Mouse (Mus musculus) heart, adult 18-20 months (tissue): ENCODE data around the gene Gm43552. TPM values are rescaled to one million over a fixed set of nuclear protein-coding genes. Genes with fewer than 3 reads are reported as not detected.
A peak's percentile ranks its signal among the peaks of the same experiment; 100 is the strongest.
"Not testable (repeated sequence)": the region's sequence is repeated elsewhere in the genome, so short reads cannot be mapped to it uniquely, and the experiment has no call there.

Experiments used
- DNase-seq, 2 experiments: peaks; one replicate each; pipeline ENCODE4 v3.0.0; 2021 to 2022; ENCODE audit warnings: mixed read lengths in 1 of 2
- long read RNA-seq, 2 experiments: library from polyadenylated mRNA; stranded (forward); transcript quantifications; one replicate each; pipeline ENCODE4 v2.0.0; 2021
- total RNA-seq, 2 experiments: library from RNA; stranded (reverse); gene quantifications; 2 replicates each; pipeline ENCODE4 v1.2.3; 2021

Gm43552 gene
- 1 to 10 TPM in 1 of 2 experiments, not detected in 1; 4.0 TPM for total RNA-seq
- long read RNA-seq, experiment 1, result 0 reads
- long read RNA-seq, experiment 2, result 0 reads

DNA sequence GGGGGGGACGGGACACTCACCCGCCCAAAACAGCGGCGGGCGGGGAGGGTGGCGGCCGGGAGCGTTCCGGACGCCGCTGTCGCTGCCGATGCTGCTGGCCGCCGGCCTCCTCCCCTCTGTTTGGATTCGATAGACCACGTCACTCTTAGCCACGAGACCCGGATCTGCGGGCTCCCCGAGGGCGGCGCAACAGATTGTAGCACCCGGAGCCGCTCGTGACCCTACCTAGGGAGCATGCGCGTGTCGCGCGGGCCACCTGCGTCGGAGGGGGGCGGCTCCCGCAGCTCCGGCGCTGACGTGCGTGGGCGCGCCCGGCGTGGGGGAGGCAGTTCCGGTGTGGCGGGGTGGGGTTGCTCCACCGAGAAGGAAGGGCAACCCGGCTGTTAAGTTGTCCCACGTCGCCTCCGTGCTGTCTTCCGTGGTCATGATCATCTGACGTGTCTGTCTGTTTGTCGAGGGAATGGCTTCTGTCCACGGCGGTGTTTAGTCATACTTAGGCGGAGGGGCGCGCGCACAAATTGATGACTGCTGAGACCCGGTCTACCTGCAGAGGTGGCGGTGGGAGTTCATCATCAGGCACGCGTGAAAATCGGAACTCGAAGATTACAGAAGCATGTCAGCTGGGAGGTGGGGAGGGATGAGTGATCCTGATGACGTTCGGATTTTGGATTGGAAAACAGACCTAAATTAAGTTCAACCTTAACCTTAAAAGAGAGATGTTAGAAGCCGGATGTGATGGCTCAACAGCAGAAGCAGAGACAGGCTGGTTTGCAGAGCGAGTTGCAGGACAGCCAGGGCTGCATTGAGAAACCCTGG, at the start of gene Gm43552:
Gene Gm43552, minus strand, starts transcription at position 118 of the 816 bp plus-strand sequence.
- peak; percentile 95 to 99 for DNase-seq

DNA sequence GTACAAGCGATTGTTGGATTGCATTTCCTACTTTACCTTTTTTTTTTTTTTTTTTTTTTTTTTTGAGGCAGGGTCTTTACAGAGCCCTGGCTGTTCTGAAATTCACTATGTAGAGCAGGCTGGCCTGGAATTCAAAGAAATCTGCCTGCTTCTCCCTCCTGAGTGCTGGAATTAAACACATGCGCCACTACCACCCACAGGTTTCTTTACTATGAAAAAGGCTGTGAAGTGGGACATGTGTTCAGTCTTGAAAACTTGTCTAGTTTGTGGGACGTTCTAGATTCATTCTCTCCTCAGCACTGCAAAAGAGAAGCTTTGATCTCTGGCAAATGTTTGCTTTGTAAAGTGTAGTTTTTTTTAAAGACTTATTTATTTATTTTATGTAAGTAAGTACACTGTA, 49.3 kb upstream of the Gm43552 start:
- no peak for DNase-seq

- DNase-seq, result no peak
Measured at GRCm38 (mm10) chr5:65539786-65540185, 47.2 kb upstream of the Gm43552 start.

DNA sequence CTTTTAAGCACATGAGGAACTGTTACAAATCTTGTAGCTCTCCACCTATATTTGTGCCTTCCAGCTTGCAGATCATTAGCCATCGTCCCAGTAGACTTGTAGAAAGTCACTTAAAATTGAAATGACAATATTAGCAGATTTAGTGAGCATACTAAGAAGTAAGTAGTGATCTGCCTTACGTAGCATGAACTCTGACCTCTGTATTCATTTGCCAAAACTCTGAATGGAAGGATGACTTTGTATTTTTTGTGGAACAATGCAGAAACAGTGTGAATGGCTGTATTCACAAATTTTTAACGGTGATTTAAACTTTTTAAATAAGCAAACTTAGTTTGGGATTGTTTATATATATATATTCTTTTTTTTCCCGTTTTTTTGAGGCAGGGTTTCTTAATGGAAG, 46.2 kb upstream of the Gm43552 start:
- DNase-seq, result no peak

GRCm38 (mm10) chr5:65538121-65538520, 45.5 kb upstream of the Gm43552 start:
- no peak for DNase-seq

DNA sequence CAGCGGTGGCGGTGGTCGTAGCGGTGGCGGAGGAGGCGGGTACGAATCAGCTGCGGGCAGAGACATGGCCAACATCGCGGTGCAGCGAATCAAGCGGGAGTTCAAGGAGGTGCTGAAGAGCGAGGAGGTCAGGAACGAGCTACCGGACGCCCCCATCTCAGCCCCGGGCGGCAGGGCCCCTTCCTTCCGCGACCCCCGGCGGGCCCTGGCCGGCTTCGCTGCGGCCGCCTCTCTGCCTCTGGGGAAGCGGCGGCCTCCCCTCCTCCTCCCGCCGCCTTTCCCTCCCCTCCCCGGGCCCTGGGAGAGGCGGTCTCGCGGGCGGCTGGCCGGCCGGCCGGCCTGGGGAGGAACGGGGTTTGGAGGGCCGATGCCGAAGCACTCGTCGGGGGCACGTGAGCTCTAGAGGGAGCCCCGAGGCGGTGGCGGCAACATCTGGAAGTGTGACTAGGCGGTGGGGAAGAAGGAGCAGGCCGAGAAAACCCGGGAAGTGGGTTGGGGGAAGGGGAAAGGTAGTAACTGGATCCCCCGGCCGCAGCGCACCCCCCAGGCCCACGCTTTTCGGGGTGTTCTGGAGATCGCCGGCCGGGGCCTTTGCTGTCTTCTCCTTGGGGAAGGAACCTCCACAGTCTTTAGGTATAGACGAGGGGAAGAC, 44.9 kb upstream of the Gm43552 start:
- DNase-seq, result no peak

GRCm38 (mm10) chr5:65536751-65537419, 44.3 kb upstream of the Gm43552 start, which contains the start of the genes Smim14 and Ube2k:
TSS of gene Smim14 (minus strand) at chr5:65537184.
TSS of gene Ube2k (plus strand) at chr5:65537233.
- peak; percentile 93 to 96 for DNase-seq

- DNase-seq, result not testable (repeated sequence)
Measured at GRCm38 (mm10) chr5:65536068-65536465, 43.4 kb upstream of the Gm43552 start.

DNA sequence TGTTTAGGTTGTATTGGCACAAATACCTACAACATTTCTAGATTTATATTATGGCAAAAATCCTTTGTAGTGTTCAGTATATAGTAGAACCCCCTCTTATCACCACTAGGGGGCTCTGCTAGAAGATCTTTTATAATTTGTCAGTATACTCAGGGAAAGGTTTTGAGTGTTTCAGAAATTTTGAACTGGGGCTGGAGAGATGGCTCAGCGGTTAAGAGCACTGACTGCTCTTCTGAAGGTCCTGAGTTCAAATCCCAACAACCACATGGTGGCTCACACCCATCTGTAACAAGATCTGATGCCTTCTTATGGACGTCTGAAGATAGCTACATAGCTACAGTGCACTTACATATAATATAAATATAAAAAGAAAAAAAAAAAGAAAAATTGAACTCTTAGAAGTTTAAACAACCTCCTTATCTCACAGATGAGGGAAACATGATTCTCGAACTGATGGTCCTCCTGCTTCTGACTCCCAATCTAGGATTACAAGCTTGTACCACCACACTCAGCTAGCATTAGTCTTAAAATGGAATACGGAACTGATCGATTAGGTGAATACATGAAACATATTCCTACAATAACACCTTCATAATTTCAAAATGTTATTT, 42.9 kb upstream of the Gm43552 start:
- DNase-seq, result peak; percentile 52 to 64

- no peak for DNase-seq
Measured at GRCm38 (mm10) chr5:65534496-65534895, 41.9 kb upstream of the Gm43552 start.

GRCm38 (mm10) chr5:65531283-65531682, 38.6 kb upstream of the Gm43552 start:
- DNase-seq, result no peak

DNA sequence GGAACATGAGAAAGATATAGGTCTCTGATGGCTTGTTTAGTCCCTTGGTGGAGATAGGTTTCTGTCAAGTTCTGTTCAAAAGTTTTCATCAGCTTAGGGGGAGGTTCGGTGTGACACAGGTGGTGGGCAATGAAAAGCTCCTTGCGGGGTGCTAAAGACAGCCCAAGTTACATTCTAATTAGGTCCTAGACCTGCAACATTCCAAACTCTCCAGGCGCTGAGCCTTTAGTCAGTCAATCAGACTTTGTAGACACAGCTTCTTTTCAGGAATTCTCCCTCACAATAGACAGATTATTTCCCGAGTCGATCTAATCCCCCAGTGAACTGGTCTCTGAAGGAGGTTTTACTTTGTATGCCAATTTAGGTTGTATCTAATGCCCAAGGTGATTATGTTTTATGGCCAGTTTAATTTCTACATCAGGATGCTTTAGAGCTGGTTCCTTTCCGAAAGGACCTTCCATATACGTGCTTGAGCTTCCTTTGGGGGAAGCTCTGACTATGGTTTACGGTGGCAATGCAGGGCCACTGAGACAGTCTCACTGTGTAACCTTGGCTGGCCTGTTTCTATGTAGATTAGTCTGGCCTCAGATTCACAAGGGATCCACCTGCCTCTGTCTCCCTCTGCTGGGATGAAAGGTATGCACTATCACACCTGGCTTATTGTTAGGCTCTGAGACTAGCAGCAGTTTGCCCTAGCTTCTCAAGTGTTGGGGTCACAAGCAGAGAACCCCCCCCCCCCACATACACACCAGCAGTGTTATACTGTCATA, 33.2 kb upstream of the Gm43552 start:
- no peak for DNase-seq

DNA sequence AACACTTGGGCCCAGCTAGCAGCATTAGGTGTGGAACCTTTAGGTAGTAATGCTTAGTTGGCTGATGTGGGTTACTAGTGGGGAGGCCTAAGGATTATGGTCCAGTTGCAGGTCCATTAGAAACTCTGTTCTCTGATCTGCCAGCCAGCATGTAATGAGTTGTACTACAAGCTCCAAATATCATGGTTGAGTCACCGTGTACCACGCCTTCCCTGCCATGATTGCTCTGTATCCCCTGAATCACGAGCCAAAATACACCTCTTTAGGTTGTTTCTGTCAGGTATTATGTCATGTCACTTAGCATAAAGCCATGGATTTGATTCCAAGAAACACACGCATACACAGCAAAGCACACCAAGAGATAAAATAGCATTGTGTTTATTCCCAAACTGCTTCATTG, 32.2 kb upstream of the Gm43552 start:
- DNase-seq, result no peak

- no peak for DNase-seq
Measured at GRCm38 (mm10) chr5:65521803-65522202, 29.2 kb upstream of the Gm43552 start.

- no peak for DNase-seq
Measured at GRCm38 (mm10) chr5:65514635-65515278, 22.1 kb upstream of the Gm43552 start.

DNA sequence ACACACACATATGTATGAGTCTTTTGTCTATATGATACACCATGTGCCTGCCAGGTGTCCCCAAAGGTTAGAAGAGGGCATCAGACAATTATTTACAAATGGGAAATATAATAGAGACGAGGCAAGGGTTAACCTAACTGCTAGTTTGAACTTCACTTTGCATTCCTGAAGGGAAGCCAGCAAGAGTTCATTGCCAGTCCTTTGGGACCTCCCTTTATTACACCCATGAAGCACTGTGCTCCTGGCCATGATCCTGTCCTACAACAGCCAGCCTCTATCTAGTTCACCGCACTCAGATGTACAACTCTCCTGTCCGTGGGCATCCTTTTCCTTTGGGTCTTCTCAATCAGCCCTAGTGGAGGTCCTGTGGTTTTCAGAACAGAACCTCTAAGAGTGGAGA, 20.9 kb upstream of the Gm43552 start:
- DNase-seq, result no peak

GRCm38 (mm10) chr5:65508395-65508794, 15.8 kb upstream of the Gm43552 start:
- DNase-seq, result peak in 1 of 2 experiments; percentile 62

DNA sequence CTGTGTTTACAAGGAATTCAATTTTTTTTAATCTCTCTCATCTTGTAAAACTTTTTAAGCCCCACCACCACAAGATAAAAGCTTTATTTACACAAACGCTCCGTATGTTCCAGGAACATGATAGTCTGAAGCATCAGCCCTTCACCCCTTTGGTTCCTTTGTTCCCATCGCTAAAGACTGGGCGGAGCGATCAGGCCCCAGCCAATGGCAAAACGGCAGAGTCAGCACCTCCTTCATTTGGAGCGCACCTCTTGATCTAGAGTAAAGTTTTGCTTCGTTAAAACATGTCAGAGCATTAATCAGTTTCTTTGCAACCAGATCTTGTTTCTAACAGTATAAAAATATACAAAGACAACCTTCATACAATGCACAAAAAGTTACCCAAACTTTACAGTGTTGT, 13.2 kb upstream of the Gm43552 start:
- DNase-seq, result no peak

GRCm38 (mm10) chr5:65501407-65501806, 8.8 kb upstream of the Gm43552 start:
- no peak for DNase-seq

DNA sequence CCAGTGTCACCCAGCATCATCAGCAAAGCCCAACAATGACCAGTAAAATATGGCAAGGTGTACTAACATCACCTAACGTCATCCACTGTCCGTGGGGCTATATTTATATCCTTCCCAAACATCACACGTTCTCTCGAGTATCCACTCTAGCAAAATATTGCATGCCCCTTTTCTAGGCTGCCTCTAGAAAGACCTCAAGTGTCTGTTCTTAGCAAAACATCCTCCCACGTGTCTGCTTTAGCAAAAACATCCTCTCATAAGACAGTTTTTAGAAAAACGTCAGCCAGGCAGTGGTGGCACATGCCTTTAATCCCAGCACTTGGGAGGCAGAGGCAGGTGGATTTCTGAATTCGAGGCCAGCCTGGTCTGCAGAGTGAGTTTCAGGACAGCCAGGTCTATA, 7.6 kb upstream of the Gm43552 start:
- no peak for DNase-seq
